Mouse (Mus musculus): ENCODE measurements around the gene Tmco3.
A peak's percentile ranks its signal among the peaks of the same experiment; 100 is the strongest.

The Tmco3 gene

DNA sequence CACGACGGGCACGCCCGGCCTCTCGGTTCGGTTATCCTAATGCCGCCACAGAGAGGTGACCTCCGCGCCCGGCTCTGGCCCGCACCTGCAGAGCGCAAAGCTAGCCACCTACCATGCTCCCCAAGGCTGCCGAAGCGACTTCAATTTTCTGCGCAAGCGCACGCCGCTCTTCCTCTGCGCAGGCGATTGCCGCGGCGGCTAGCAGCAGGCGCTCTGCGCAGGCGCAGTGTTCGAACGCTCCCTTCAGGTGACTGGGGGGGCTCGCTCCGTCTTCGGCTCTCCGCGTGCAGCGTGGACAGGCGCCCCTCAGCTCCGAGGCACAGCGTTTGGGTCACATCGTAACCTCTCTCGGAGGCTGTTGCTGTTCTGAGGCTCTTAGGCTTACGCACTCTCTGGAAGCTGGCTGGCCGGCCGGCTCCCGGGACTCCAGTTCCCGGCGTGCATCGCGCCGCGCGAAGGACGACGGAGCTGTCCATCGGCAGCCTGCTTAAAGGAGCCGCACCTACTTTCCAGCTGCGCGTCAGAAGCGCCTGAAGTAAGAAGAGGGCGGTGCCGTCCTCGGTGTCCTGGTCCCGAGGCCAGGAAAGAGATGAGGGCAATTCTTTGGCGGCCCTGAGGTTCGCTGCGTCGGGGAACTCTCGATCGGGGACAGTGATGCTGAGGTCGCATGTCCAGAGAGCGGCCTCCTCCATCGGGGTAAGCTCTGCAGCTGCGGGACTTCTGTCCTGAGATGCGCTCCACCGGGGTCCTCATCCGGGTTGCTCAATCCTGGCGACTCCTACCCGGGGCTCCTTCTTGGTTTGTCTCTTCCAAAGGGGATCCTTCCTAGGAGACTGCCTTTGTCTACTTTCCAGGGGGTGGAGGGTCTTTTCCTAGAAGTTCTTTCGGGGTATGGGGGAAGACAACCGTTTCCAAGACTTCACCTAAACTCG is at the start of gene Tmco3, which contains the start of gene Dcun1d2:
Gene Tmco3, plus strand, starts transcription at position 499 of the 932 bp plus-strand sequence.
Gene Dcun1d2, minus strand, starts transcription at position 440 of the 932 bp plus-strand sequence.
- peak; percentile 94 to 96 for DNase-seq (ENCODE audit: low spot score in 2 of 2)

- DNase-seq (ENCODE audit: low spot score in 2 of 2), result no peak
Observed at GRCm38 (mm10) chr8:13240055-13240454, 47.9 kb upstream of the Tmco3 start.

- peak; percentile 41 to 77 for DNase-seq (ENCODE audit: low spot score in 2 of 2)
Observed at GRCm38 (mm10) chr8:13240691-13241090, 47.3 kb upstream of the Tmco3 start.

GRCm38 (mm10) chr8:13242985-13243870 is 44.8 kb upstream of the Tmco3 start:
- peak in 1 of 2 experiments; percentile 39 for DNase-seq (ENCODE audit: low spot score in 2 of 2)

- peak in 1 of 2 experiments; percentile 42 for DNase-seq (ENCODE audit: low spot score in 2 of 2)
Observed at GRCm38 (mm10) chr8:13244343-13244880, 43.6 kb upstream of the Tmco3 start.

GRCm38 (mm10) chr8:13252837-13253236 is 35.2 kb upstream of the Tmco3 start:
- DNase-seq (ENCODE audit: low spot score in 2 of 2), result peak; percentile 37 to 68

DNA sequence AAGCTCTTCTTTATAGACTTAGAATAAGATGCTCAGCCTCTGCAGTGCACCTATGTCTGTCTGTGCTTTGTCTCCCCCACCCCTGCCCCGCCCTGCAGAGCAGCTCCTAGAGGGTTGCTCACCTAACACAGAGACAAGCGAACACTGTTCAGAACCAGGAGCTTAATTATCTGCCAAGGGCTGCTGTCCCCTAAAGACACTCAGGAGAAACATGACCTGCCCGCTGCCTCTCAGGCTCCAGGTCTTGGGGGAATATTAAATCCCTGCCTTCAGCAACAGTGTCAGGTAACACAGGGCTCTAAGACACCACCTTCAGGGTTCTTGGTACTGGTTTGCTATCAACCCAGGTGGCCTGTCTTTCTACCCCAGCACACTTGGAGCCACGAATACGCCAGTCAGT is 34.6 kb upstream of the Tmco3 start:
- DNase-seq (ENCODE audit: low spot score in 2 of 2), result no peak

DNA sequence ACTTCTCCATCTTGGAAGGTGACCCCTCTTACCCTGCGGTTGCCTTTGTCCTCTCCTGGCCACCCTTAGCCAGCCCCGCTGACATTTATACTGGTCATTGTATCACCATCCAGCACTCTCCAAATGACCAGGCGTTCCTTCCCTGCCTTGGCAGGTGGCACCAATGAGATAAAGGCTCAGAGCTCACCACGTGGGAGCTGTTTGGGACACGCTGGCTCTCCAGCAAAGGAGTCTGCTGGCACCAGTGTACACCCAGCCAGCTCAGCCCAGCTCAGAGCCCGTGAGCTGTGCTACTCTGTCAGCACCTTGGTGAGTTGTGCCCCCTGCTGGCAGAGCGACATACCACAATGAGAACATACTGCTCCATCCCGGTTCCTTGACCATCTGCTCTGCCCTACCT is 34.0 kb upstream of the Tmco3 start, which contains the start of gene Adprhl1:
Gene Adprhl1, minus strand, starts transcription at position 144 of the 400 bp plus-strand sequence.
- peak; percentile 77 to 78 for DNase-seq (ENCODE audit: low spot score in 2 of 2)

- DNase-seq (ENCODE audit: low spot score in 2 of 2), result no peak
Observed at GRCm38 (mm10) chr8:13263376-13263775, 24.6 kb upstream of the Tmco3 start.

DNA sequence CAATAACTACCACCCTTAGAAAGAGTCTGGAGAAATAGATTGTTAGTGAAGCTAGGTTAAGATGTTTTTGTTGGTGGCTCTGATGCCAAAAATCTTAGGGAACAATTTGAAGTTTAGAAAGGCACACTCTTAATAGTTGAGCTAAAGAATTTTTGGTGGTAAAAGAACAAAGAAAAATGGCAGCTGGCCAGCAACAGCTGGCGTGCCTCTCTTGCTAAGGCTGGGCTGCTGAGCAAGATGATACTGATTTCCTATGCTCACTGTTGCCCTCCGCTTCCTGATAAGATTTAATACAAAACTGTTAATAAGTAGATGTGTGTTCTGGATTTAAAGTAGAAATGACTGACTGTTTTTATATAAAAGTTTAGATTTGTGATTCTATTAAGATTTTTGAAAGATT is 20.4 kb upstream of the Tmco3 start:
- no peak for DNase-seq (ENCODE audit: low spot score in 2 of 2)

DNA sequence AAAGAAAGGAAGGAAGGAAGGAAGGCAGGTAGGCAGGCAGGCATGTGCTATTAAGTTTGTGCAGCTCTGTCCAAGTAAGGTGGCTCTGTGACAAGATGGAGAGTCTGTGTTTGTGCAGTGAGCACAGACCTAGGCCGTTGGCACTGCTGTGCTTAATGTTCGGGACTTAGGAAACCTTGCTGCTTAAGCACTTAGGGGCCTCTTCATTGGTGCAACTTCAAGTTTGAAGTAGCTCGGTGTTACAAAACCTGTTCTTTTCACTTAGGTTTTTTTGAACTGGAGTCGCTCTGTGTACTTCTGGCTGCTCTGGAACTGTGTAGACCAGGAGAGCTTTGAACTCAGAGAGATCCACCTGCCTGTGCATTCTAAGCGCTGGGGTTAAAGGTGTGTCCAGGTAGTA is 15.2 kb upstream of the Tmco3 start:
- DNase-seq (ENCODE audit: low spot score in 2 of 2), result no peak

GRCm38 (mm10) chr8:13276941-13277447 is 11.0 kb upstream of the Tmco3 start:
- no peak for DNase-seq (ENCODE audit: low spot score in 2 of 2)

DNA sequence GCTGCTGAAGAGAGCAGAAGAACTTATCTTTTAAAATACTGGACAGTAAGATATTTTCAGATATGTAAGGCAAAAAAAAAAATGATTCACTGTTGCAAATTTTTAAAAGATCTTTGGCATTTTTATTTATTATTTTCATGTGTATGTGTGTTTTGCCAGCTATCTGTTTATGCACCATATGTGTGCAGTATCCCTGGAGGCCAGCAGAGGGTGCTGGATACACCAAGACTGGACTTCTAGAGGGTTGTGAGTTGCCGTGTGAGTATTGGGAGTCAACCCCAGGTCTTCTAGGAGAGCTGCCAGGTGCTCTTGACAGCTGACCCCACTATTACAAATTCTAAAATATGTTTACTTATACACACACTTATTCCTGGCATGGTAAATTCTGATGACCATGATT is 4.8 kb upstream of the Tmco3 start:
- DNase-seq (ENCODE audit: low spot score in 2 of 2), result no peak

GRCm38 (mm10) chr8:13287304-13287691 is 692 bp upstream of the Tmco3 start:
- peak; percentile 91 for DNase-seq (ENCODE audit: low spot score in 2 of 2)

- DNase-seq (ENCODE audit: low spot score in 2 of 2), result no peak
Observed at GRCm38 (mm10) chr8:13288646-13289045, 656 bp downstream of the Tmco3 start.

DNA sequence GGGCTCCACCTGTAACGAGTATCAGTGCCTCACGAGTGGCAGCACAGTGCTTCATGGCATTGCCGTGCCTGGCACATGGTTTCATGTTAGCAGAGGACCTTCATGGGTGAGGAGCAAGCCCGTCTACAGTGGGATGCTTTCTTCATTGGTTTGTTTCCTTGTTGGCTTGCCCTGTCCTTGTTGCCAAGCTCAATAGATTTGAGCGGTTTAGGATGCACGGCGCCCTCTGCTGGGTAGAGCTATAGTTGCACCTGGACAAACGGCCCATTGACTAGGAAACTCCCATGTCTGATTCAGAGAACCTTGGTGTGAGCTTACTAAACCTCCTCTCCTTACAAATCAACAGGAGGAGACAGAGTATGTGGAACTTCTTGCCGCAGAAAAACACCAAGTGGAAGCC is 4.4 kb downstream of the Tmco3 start:
- peak; percentile 41 to 70 for DNase-seq (ENCODE audit: low spot score in 2 of 2)

DNA sequence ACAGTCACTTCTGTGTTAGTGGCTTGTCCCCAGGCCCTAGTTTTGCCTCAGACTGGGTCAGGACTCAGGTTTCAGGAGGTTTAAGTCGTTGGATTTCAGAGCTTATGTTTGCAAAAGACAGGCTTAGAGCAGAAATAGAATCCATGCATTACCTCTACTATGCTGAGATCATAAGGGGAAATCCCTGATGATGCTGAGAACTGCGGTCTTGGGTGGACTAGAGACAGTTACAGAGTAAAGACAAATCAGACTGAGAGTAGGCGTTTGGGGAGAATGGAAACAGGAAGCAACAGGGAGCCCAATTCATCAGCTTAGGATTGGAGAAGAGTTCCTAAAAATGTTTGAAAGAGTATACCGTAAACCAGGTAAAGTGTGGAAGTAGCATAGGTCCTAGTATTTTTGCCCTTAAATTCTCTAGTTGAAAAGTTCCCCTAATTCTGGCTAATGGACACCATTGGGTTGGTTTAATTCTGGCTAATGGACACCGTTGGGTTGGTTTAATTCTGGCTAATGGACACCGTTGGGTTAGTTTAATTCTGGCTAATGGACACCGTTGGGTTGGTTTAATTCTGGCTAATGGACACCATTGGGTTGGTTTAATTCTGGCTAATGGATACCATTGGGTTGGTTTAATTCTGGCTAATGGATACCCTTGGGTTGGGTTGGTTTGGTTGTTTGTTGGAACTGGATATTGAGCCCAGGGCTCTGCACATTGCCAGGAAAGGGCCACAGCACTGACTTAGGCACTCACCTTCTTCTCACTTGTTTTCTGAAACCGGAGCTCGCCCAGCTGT is 5.9 kb downstream of the Tmco3 start:
- DNase-seq (ENCODE audit: low spot score in 2 of 2), result no peak

GRCm38 (mm10) chr8:13299571-13299970 is 11.6 kb downstream of the Tmco3 start:
- DNase-seq (ENCODE audit: low spot score in 2 of 2), result no peak

DNA sequence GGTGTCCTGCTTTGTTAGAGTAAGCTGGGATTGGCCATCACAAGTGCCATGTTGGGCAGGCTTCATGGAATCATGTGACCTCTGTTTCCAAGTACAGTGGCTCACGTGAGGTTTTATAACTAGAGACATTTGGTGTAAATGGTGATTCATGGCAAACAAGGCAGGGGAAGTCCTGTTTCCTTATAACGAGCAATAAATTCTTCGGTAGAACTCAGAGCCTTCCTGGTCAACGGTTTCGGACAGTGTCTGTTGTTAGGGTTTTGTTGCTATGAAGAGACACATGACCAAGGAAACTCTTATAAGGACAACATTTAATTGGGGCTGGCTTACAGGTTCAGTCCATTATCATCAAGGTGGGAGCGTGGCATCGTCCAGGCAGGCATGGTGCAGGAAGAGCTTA is 13.0 kb downstream of the Tmco3 start:
- no peak for DNase-seq (ENCODE audit: low spot score in 2 of 2)

DNA sequence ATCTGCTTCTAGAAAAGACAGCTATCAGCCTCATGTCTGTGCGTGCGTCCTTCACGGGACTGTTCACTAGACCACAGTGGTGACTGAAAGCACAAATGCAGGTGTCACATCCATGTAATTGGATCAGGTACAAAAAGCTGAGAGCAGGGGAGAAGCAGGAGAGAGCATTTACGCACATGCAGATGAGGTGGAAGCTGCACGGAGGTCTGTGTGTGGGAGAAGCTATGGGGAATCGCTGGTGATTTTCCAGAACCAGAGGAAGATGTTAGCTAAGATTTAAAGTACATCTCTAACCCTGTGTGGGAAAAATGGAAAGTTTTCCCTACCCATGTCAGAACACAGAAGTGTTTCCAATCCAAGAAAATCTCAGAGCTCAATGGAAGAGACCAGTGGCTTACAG is 17.5 kb downstream of the Tmco3 start:
- DNase-seq (ENCODE audit: low spot score in 2 of 2), result no peak

DNA sequence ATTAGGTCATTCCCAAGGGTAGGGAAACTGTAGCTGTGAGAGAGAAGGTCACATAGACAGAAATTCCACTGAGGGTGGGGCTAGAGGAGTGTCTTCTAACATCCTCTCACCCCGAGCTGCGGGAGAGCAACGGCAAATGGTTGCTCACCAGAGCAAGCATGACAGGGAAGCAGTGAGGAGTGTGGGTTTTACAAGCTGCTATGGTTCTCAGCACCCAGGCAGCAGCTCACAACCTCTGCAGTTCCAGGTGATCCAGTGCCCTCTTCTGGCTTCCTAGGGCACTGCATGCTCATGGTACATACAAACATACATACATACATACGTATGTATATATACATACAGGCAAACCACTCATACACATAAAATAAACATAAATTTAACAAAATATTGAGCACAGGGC is 17.9 kb downstream of the Tmco3 start:
- no peak for DNase-seq (ENCODE audit: low spot score in 2 of 2)
